Mouse (Mus musculus) Patski (cell line): ENCODE data around the gene Myo1d. TPM values are rescaled to one million over a fixed set of nuclear protein-coding genes. Genes with fewer than 3 reads are reported as not detected.

Experiments
- ATAC-seq: fragments of 100-300 bp; one replicate; pipeline ENCODE4 v1.8.0; 2021
- CTCF ChIA-PET: fragments of 350-600 bp; sonication (Branson Sonifier 250); formaldehyde crosslinking; loops from one replicate; lab custom pipeline; 2022; ENCODE audit warnings: inconsistent platforms; lab: Charles Lee
- POLR2A ChIA-PET: fragments of 350-600 bp; sonication (Branson Sonifier 250); formaldehyde crosslinking; loops from one replicate; lab custom pipeline; 2022; ENCODE audit warnings: antibody characterized with exemption, inconsistent platforms; lab: Charles Lee
- DNase-seq: peaks from one replicate; pipeline ENCODE4 v3.0.0-alpha.2; 2011; ENCODE audit warnings: low read depth, low spot score
- H3K27me3 ChIP-seq: fragments of 371-371 bp; one replicate; pipeline ENCODE4 v1.5.1; 2021
- CTCF ChIP-seq: fragments of 100-300 bp; IDR thresholded peaks from one replicate; pipeline ENCODE4 v1.5.1; 2021
- in situ Hi-C: fragments of 300-500 bp; cut with MboI; formaldehyde crosslinking; loops from 3 replicates; pipeline ENCODE4 v1.11.1; 2018; ENCODE audit warnings: low pct_unique_long_range_greater_than_20kb, mixed read lengths
- polyA plus RNA-seq: library from polyadenylated mRNA; unstranded; gene quantifications from one replicate; pipeline ENCODE4 v1.2.3, GENCODE M21; 2021

Myo1d gene
- polyA plus RNA-seq, 1 experiment from 2014 or later = 36.9 TPM

DNA sequence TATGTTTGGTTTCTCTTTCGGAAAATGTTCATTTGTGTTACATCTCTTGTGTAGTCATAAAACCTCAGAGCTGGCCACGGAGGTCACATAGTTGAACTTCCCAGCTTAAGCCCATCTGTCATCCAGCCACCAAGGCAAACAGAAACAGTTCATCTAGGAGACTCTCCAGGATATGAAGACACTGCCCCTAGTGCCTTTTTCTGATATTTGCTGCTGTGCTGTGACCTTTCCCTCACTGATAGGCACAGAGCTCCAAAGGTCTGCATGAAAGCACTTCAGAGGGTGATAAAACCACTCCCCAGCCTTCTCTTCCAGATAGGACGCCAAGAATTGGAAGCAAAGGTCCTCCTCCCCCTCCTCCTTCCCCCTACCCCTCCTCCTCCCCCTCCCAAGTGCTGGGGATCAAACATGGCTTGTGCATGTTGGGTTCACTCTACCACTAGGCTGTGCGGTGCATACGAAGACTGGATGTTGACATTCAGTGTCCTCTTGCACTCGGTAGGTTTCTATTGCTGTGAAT lies 28.8 kb upstream of the Myo1d start:
- ChIA-PET POLR2A (no interaction called here), CTCF (interaction anchor here (1.2 kb wide), 1 partner anchor 98 kb away, joined by 3 read pairs; no protein-coding TSS in a partner anchor)
- in situ Hi-C loops = loop anchor here (25.0 kb wide), 1 partner anchor 346 kb away; no protein-coding TSS in a partner anchor
- no peak for DNase-seq
- H3K27me3 ChIP-seq = no peaks in the 10 kb centered on the region
- ATAC-seq = peak; percentile 52
- peak; percentile 62 for TF ChIP-seq CTCF

DNA sequence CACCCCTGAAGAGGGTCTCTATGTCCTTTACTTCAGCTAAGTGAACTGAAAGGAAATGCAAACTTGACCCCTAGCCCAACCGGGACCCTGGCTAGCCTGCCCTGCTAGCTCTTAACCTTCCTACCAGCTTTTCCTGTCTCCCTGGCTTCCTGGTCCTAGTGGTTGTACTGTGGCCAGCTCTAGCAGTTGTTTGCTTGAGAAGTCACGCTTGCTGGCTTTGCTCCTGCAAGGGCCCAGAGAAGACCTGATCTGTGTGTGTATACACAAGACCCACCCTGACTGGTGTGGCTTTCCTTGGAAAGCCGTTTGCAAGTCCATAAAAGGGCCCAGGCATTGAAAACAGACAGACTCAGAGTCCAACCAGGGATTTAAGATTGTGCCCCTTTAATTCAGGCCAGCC lies 22.9 kb upstream of the Myo1d start:
- in situ Hi-C loops = loop anchor here (25.0 kb wide), 1 partner anchor 340 kb away; no protein-coding TSS in a partner anchor
- ChIA-PET POLR2A (interaction anchor here (1.5 kb wide), 1 partner anchor 23 kb away, joined by 3 read pairs; the partner anchor contains the start of gene Myo1d), CTCF (interaction anchor here (1.7 to 1.8 kb wide), 2 partner anchors 21 to 23 kb away, joined by 4 to 5 read pairs; partner anchors contain the start of gene Myo1d)
- ATAC-seq = no peak
- DNase-seq = no peak
- no peaks in the 10 kb centered on the region for H3K27me3 ChIP-seq
- no peak for TF ChIP-seq CTCF

DNA sequence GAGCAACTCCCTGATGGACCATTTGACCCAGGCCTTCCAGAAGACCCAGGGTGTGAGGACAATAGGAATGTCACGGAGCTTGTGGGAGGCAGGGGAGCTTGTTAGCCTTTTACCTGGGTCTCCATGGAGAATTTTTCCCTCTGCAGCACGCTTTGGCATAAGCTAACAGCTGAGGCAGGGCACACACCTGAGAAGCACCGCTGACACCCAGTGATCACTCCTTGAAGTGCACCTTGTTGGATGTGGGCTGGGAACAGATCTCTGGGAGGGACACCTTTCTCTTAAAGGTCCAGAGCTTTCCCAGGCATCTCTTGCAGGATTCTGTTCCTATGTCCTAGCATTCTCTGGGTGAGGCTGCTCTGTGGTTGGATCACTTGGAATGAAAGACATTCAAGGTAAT lies 20.2 kb upstream of the Myo1d start:
- DNase-seq (no peak), ATAC-seq (no peak)
- no peaks in the 10 kb centered on the region for H3K27me3 ChIP-seq
- POLR2A ChIA-PET = no interaction called here
- in situ Hi-C loops = loop anchor here (25.0 kb wide), 1 partner anchor 338 kb away; no protein-coding TSS in a partner anchor
- peak; percentile 70 for TF ChIP-seq CTCF
- CTCF ChIA-PET = interaction anchor here (1.1 to 2.3 kb wide), 7 partner anchors 8 to 107 kb away, joined by 3 to 9 read pairs (median 5); partner anchors contain the start of gene Myo1d

DNA sequence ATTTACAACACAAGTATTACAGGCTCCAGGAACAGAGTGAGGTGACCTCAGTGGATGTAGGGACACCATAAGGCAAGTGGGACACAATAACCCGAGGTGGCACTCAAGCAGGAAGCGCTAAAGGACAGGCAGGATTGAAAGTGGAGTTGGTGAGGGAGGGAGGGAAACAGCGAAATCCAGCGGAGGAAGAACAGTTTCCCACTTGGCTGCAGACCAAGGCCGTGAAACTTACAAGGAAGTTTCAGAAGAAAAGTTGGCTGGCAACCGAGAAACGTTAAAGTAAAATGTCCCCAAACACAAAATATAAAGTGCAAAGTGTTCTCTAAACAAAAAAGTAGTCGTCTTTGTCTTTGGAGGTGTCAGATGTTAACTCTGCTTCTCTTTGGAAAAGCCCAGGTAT lies 15.6 kb upstream of the Myo1d start:
- no peaks in the 10 kb centered on the region for H3K27me3 ChIP-seq
- in situ Hi-C loops = no loop called here
- ChIA-PET CTCF (no interaction called here), POLR2A (no interaction called here)
- ATAC-seq = no peak
- DNase-seq = no peak
- TF ChIP-seq CTCF = no peak

DNA sequence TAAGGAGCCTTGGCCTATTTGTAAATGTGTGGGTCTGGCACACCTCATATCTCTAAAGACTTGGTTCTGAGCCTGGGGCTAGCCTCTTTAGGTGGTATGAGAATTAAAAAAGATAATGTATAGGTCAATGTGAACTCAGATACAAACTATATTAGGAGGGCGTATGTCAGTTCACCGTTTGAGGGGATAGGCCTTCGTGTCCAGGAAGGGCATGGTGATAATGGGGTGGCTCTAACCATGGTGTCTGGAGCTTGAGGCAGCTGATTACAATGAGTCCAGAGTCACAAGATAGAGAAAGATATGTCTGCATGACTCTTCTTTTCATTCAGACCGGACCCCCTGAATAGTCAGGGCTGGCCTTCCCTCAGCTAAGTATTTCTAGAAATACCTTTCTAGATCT lies 14.5 kb upstream of the Myo1d start:
- in situ Hi-C loops = no loop called here
- ChIA-PET POLR2A (no interaction called here), CTCF (no interaction called here)
- no peaks in the 10 kb centered on the region for H3K27me3 ChIP-seq
- DNase-seq (no peak), ATAC-seq (no peak)
- no peak for TF ChIP-seq CTCF

DNA sequence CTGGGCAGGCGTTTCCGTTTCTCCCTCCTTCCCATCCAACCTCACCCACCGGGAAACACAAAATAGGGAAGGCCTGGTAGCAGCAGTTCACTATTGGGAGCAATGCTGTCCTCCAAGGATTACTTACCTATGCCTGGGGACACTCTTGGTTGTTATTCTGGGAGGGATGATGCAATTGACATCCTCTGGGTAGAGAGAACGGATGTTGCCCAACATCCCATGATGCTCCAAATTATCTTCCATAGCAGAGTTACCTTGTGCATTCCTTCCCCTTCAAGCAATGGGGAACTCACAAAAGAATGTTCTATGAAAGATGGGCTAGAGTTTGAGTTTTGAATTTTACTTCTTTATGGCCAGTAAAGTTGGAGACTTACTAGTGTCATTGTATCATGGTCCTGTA lies 13.6 kb upstream of the Myo1d start:
- ATAC-seq (no peak), DNase-seq (no peak)
- ChIA-PET CTCF (interaction anchor here (2.8 kb wide), 1 partner anchor 12 kb away, joined by 13 read pairs; no protein-coding TSS in a partner anchor), POLR2A (interaction anchor here (0.5 to 0.8 kb wide), 2 partner anchors 495 to 795 kb away, joined by 3 to 4 read pairs; no protein-coding TSS in a partner anchor)
- H3K27me3 ChIP-seq = no peaks in the 10 kb centered on the region
- in situ Hi-C loops = no loop called here
- no peak for TF ChIP-seq CTCF

DNA sequence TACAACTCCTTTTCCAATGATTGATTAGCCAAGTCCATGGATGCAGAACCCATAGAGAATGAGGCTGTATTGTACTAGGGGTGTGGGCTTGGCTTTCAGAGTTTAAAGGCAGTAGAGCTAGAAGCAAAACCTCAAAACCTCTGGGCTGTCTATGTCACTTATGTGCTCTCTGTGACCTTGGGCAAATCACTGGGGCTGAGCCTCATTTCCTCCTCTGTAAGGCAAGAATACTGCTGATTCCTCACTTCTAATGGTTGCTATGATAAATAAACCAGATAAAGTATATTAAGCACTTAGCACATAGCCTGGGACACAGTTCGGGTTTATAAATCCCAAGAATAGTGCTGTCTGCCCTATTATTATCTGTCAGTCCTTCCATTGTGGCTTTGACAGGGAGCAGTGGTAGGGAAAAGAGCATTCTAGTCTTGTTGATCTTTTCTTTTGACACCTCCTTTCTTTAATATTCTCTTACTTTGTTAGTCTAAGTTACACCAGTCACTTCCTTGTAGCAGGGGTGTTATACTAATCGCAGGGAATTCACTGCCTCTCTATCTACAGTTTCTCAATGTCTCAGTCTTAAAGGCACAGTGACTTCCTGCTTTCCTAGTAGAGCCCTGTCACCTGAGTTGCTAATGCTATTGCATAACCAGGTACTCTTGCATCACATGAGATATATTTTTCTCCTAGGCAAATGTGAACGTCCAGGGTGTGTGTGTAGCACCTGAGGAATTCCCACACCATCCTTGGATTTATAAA lies 12.0 kb upstream of the Myo1d start:
- ChIA-PET CTCF (interaction anchor here (2.3 to 2.8 kb wide), 2 partner anchors 9 to 11 kb away, joined by 5 to 13 read pairs; no protein-coding TSS in a partner anchor), POLR2A (interaction anchor here (0.8 kb wide), 1 partner anchor 20 kb away, joined by 3 read pairs; no protein-coding TSS in a partner anchor)
- no peaks in the 10 kb centered on the region for H3K27me3 ChIP-seq
- no peak for TF ChIP-seq CTCF
- DNase-seq = no peak
- no peak for ATAC-seq
- in situ Hi-C loops = no loop called here

DNA sequence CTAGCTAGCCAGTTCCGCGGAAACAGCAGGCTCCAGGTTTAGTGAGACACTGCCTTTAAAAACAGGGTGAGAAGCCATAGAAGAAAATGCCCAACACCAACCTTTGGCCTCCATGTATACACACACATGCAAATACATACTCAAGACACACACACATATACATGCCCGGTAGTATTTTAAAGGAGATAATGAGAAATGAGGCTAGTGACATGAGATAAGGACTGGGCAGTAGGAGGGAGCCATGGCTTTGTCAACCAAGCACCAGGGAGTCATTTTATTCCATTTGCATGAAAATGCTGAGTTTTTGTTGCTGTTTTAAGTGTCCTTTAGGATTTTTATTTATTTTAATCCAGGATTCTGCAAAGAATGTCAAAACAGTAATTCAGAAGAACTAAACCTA lies 10.6 kb upstream of the Myo1d start:
- POLR2A ChIA-PET = no interaction called here
- CTCF ChIA-PET = interaction anchor here (2.0 kb wide), 1 partner anchor 10 kb away, joined by 9 read pairs; the partner anchor contains the start of gene Myo1d
- no peak for ATAC-seq

DNA sequence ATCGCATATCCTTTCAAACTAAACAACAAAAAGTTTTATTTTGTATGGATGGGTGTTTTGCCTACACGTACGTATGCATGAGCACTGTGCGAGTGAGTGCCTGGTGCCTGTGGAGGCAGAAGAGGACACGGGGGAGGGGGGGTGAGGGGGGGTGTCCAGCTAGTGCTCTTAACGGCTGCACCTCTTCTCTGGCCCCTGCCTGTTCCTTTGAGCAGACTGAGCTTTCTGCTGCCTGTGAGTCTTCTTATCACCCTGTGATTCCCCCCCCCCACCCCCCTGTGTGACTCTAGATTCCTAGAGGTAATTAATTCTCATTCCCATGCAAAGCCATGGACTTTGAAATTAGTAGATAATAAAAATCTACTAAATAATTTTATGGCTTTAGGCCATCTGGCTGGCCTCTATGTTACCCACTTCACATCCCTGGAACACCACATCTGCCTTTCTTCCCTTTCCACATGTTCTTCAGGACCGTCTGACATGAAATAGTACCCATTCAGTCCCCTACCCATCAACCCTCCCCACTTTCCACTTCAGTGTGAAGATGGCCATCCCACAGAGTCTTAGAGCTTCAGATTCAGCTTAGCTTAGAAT lies 9.9 kb upstream of the Myo1d start:
- DNase-seq (no peak), ATAC-seq (no peak)
- H3K27me3 ChIP-seq = no peaks in the 10 kb centered on the region
- in situ Hi-C loops = no loop called here
- ChIA-PET POLR2A (no interaction called here), CTCF (interaction anchor here (0.8 to 2.0 kb wide), 2 partner anchors 9 to 10 kb away, joined by 3 to 9 read pairs; partner anchors contain the start of gene Myo1d)
- no peak for TF ChIP-seq CTCF

More for the DNA sequence above, 10.6 kb upstream of the Myo1d start:
- H3K27me3 ChIP-seq = no peaks in the 10 kb centered on the region
- in situ Hi-C loops = no loop called here
- TF ChIP-seq CTCF = no peak
- no peak for DNase-seq

DNA sequence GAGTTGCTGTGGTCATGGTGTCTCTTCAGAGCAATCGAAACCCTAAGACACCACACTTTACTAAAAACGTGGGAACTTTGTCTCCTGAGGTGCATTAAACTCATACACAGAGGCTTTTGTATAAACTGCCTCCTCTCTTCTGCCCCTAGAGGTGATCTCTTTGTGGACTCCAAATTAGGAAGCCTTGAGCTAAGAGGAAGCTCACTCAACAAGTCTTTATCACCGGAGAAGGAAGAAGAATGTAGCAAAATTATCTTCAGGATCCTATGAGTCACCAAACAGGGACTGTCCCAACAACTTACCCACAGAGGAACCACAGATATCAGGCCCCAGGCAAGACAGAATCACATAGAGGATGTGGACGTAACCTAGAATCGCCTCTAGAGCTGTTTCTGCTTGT lies 5.8 kb upstream of the Myo1d start:
- TF ChIP-seq CTCF = peak; percentile 28
- CTCF ChIA-PET = interaction anchor here (0.6 to 1.0 kb wide), 2 partner anchors 25 to 96 kb away, joined by 3 read pairs; no protein-coding TSS in a partner anchor
- ATAC-seq = peak; percentile 50
- no peak for DNase-seq
- POLR2A ChIA-PET = interaction anchor here (0.7 kb wide), 2 partner anchors 14 to 24 kb away, joined by 3 read pairs; partner anchors contain the start of gene Tmem98
- no peaks in the 10 kb centered on the region for H3K27me3 ChIP-seq
- in situ Hi-C loops = no loop called here
